Mouse (Mus musculus): Measurements from ENCODE around the gene Gm5416. TPM values are rescaled to one million over a fixed set of nuclear protein-coding genes. Genes with fewer than 3 reads are reported as not detected.

The Gm5416 gene
- polyA plus RNA-seq (2017; shearing (Covaris generic)), result not detected

GRCm38 (mm10) chr16:36209967-36210453 lies at the start of gene Gm5416:
Gm5416 (plus strand) TSS chr16:36210403.

DNA sequence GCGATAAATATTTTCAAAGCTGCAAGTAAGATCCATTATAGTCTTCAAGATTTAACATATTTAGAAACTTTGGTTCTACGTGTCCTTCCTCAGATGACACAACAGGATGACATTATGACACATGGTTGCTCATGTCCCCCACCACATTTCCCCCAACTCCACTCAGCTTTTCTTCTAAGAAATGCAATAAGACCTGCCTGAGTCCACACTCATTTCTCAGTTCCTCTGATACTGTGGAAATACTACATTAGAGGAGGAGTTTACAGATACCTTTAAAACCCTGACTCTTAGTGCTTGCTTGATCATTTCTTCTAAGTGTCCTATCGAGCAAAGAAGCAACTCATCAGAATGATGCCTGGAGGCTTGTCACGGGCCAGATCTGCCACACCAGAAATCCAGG lies 26.3 kb upstream of the Gm5416 start, which contains the start of gene Gm5483:
TSS of gene Gm5483 (plus strand) at position 301 of the 400 bp plus-strand sequence.

GRCm38 (mm10) chr16:36221168-36221567 lies 11.0 kb downstream of the Gm5416 start, which contains the start of gene 2010005H15Rik:
2010005H15Rik (plus strand) TSS chr16:36221468.

Other genes with a start within 250 kb of the Gm5416 start
- 58.4 TPM for gene Kpna1, start 231.7 kb upstream of the Gm5416 start, polyA plus RNA-seq (2017; shearing (Covaris generic))
- gene Wdr5b, start 169.2 kb upstream of the Gm5416 start, polyA plus RNA-seq (2017; shearing (Covaris generic)), result 6.7 TPM
- gene Fam162a, start 138.8 kb upstream of the Gm5416 start, polyA plus RNA-seq (2017; shearing (Covaris generic)), result 95.8 TPM
- 45.8 TPM for gene Ccdc58, start 138.7 kb upstream of the Gm5416 start, polyA plus RNA-seq (2017; shearing (Covaris generic))
- gene Csta1, start 79.2 kb upstream of the Gm5416 start, polyA plus RNA-seq (2017; shearing (Covaris generic)), result not detected
- not detected for gene Stfa2l1, start 53.6 kb upstream of the Gm5416 start, polyA plus RNA-seq (2017; shearing (Covaris generic))
- gene Gm5483, start 26.2 kb upstream of the Gm5416 start, polyA plus RNA-seq (2017; shearing (Covaris generic)), result not detected
- gene 2010005H15Rik, start 11.1 kb downstream of the Gm5416 start, polyA plus RNA-seq (2017; shearing (Covaris generic)), result 1.4 TPM
- gene Stfa1, start 66.5 kb downstream of the Gm5416 start, polyA plus RNA-seq (2017; shearing (Covaris generic)), result not detected
- not detected for gene BC117090, start 123.9 kb downstream of the Gm5416 start, polyA plus RNA-seq (2017; shearing (Covaris generic))
- gene BC100530, start 157.3 kb downstream of the Gm5416 start, polyA plus RNA-seq (2017; shearing (Covaris generic)), result not detected
- not detected for gene Stfa2, start 198.1 kb downstream of the Gm5416 start, polyA plus RNA-seq (2017; shearing (Covaris generic))
- gene Stfa3, start 245.0 kb downstream of the Gm5416 start, polyA plus RNA-seq (2017; shearing (Covaris generic)), result 0.97 TPM